8 mouse cellular contexts compared by ENCODE assay signal in genomic region chr4:152039831-152040310, GRCm38 (mm10). TPM values are rescaled to one million over a fixed set of nuclear protein-coding genes. Genes with fewer than 3 reads are reported as not detected.
DNase-seq lines count a peak whose midpoint lies in the region; ATAC-seq lines count a peak whose summit lies in the region.

No protein-coding gene starts in this region.

- no peak overlapping the region for H3K27ac ChIP-seq in brown adipose tissue, adult 24 weeks (replicated peaks; ENCODE audit: low read depth, low read length)
- no peak overlapping the region for H3K27ac ChIP-seq in hindbrain, embryonic 12.5 days
- no peak overlapping the region for H3K27ac ChIP-seq in midbrain, embryonic 11.5 days (ENCODE audit: low read depth, low read length)

- peak overlapping the region; percentile 92 for H3K9ac ChIP-seq in hindbrain, embryonic 12.5 days
- peak overlapping the region; percentile 93 for H3K9ac ChIP-seq in midbrain, embryonic 11.5 days (ENCODE audit: low read length)

- peaks cover 8% of the 10 kb centered on the region for H3K4me1 ChIP-seq in brown adipose tissue, adult 24 weeks (ENCODE audit: control insufficient read depth, insufficient read depth, insufficient read length, low read length)
- peaks cover 15% of the 10 kb centered on the region for H3K4me1 ChIP-seq in hindbrain, embryonic 12.5 days
- peaks cover 13% of the 10 kb centered on the region for H3K4me1 ChIP-seq in midbrain, embryonic 11.5 days (ENCODE audit: control insufficient read depth, insufficient read depth, low read length)

- WGBS in hindbrain, embryonic 12.5 days: 8% methylated on average over 25 of the region's 25 CpGs
- 5% methylated on average over 25 of the region's 25 CpGs for WGBS in midbrain, embryonic 11.5 days

- H3K9me3 ChIP-seq in hindbrain, embryonic 12.5 days (replicated peaks): no peaks in the 10 kb centered on the region
- H3K9me3 ChIP-seq in midbrain, embryonic 11.5 days (ENCODE audit: control insufficient read depth, low read length): no peaks in the 10 kb centered on the region

- peaks cover 40% of the 10 kb centered on the region for H3K36me3 ChIP-seq in hindbrain, embryonic 12.5 days
- peaks cover 20% of the 10 kb centered on the region for H3K36me3 ChIP-seq in midbrain, embryonic 11.5 days (ENCODE audit: control insufficient read depth, insufficient read depth, low read length)

- H3K4me2 ChIP-seq in hindbrain, embryonic 12.5 days (replicated peaks): peak overlapping the region; percentile 98
- peak overlapping the region; percentile 93 for H3K4me2 ChIP-seq in midbrain, embryonic 11.5 days

- DNase-seq in kidney, adult 9 months: peak; percentile 44
- no peak for DNase-seq in kidney, postnatal 14 days
- DNase-seq in midbrain, embryonic 11.5 days (ENCODE audit: low spot score, missing footprints): peak; percentile 92
- DNase-seq in spleen, adult 18-20 months: no peak
- no peak for DNase-seq in cerebellum, postnatal 25 days
- no peak for DNase-seq in layer of hippocampus, adult 11-12 months (ENCODE audit: low spot score)

- no peak for ATAC-seq in hindbrain, embryonic 12.5 days (ENCODE audit: low FRiP score)
- ATAC-seq in midbrain, embryonic 11.5 days (ENCODE audit: low FRiP score): no peak

- H3K4me3 ChIP-seq in brown adipose tissue, adult 24 weeks (ENCODE audit: insufficient read depth, low read depth, low read length): peak overlapping the region; percentile 88
- H3K4me3 ChIP-seq in hindbrain, embryonic 12.5 days: peak overlapping the region; percentile 96
- peak overlapping the region; percentile 99 for H3K4me3 ChIP-seq in midbrain, embryonic 11.5 days (ENCODE audit: low read depth, low read length)

- no peaks in the 10 kb centered on the region for H3K27me3 ChIP-seq in hindbrain, embryonic 12.5 days
- H3K27me3 ChIP-seq in midbrain, embryonic 11.5 days (ENCODE audit: control insufficient read depth, insufficient read depth, low read length): no peaks in the 10 kb centered on the region

RNA-seq across cellular contexts. Expression of gene Nol9, which starts 0.8 kb away (rescaled TPM):
- 5.0 and 5.3 TPM in 2 replicates for polyA plus RNA-seq in brown adipose tissue, adult 24 weeks (2012; ENCODE audit: insufficient read depth, insufficient read length, missing spikeins)
- polyA plus RNA-seq in hindbrain, embryonic 12.5 days (2016; fragmentation: Nextera tagmentation; extraction: Ambion mirVana): 32.6 and 33.9 TPM in 2 replicates
- 23.4 TPM in 2 replicates for polyA plus RNA-seq in midbrain, embryonic 11.5 days (2014; fragmentation: Nextera tagmentation; extraction: Ambion mirVana)

RNA-seq across cellular contexts. Expression of gene Tas1r1, which starts 1.5 kb away (rescaled TPM):
- not detected in 2 replicates for polyA plus RNA-seq in brown adipose tissue, adult 24 weeks (2012; ENCODE audit: insufficient read depth, insufficient read length, missing spikeins)
- polyA plus RNA-seq in hindbrain, embryonic 12.5 days (2016; fragmentation: Nextera tagmentation; extraction: Ambion mirVana): 1.0 and 1.2 TPM in 2 replicates
- polyA plus RNA-seq in midbrain, embryonic 11.5 days (2014; fragmentation: Nextera tagmentation; extraction: Ambion mirVana): 0.44 and 0.58 TPM in 2 replicates

RNA-seq across cellular contexts. Expression of gene Zbtb48, which starts 12.4 kb away (rescaled TPM):
- polyA plus RNA-seq in brown adipose tissue, adult 24 weeks (2012; ENCODE audit: insufficient read depth, insufficient read length, missing spikeins): 1.8 and 3.2 TPM in 2 replicates
- polyA plus RNA-seq in hindbrain, embryonic 12.5 days (2016; fragmentation: Nextera tagmentation; extraction: Ambion mirVana): 20.4 and 25.2 TPM in 2 replicates
- polyA plus RNA-seq in midbrain, embryonic 11.5 days (2014; fragmentation: Nextera tagmentation; extraction: Ambion mirVana): 21.1 and 22.5 TPM in 2 replicates

RNA-seq across cellular contexts. Expression of gene Klhl21, which starts 31.3 kb away (rescaled TPM):
- 6.7 and 9.6 TPM in 2 replicates for polyA plus RNA-seq in brown adipose tissue, adult 24 weeks (2012; ENCODE audit: insufficient read depth, insufficient read length, missing spikeins)
- 8.0 and 8.2 TPM in 2 replicates for polyA plus RNA-seq in hindbrain, embryonic 12.5 days (2016; fragmentation: Nextera tagmentation; extraction: Ambion mirVana)
- 2.0 and 2.6 TPM in 2 replicates for polyA plus RNA-seq in midbrain, embryonic 11.5 days (2014; fragmentation: Nextera tagmentation; extraction: Ambion mirVana)

RNA-seq across cellular contexts. Expression of gene Plekhg5, which starts 32.4 kb away (rescaled TPM):
- polyA plus RNA-seq in brown adipose tissue, adult 24 weeks (2012; ENCODE audit: insufficient read depth, insufficient read length, missing spikeins): 2.3 and 5.7 TPM in 2 replicates
- 11.7 and 12.0 TPM in 2 replicates for polyA plus RNA-seq in hindbrain, embryonic 12.5 days (2016; fragmentation: Nextera tagmentation; extraction: Ambion mirVana)
- 3.6 and 5.1 TPM in 2 replicates for polyA plus RNA-seq in midbrain, embryonic 11.5 days (2014; fragmentation: Nextera tagmentation; extraction: Ambion mirVana)

Comparison
In these comparisons a context has a peak if more than half of its experiments do, and no peak if none do; other contexts are left out.
1. DNase-seq: peak in kidney, adult 9 months (single experiment) and midbrain, embryonic 11.5 days (single experiment); none in kidney, postnatal 14 days (single experiment), spleen, adult 18-20 months (0 of 2), cerebellum, postnatal 25 days (0 of 2) and layer of hippocampus, adult 11-12 months (single experiment).
2. Peak in every context shown above with its lines, with median percentiles within 50 percentile points of each other: H3K4me3 ChIP-seq.